Mouse (Mus musculus): ENCODE data around the gene Skp2.

Gene Skp2

DNA sequence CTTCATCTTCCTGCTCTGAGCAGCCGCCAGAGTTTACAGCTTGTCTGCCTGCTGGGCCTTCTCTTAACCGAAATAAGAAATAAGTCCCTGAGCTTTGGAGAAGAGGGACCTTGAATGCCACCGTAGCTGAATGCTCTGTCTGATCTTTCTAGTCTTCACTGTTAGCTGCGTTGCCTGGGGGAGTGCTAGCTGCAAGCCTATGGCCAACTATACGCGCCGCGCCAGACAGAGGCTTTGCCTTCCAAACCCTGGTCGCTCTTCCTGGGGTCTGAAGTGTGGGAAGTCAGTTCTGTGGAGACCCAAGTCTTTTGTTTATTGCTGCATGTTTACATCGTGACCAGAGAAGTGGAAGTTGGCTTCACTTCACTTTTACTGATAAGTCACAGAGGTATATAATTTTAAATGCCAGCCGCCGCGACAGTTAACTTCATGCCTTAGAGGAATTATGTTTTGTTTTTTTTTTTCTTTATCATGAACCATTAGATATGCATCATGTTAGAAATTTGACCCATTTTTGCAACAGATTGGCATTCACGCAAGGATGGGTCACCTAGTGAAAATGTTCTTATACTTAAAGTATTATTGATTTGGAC lies 79.5 kb downstream of the Skp2 start:
- no peak for DNase-seq (ENCODE audit: extremely low spot score)

DNA sequence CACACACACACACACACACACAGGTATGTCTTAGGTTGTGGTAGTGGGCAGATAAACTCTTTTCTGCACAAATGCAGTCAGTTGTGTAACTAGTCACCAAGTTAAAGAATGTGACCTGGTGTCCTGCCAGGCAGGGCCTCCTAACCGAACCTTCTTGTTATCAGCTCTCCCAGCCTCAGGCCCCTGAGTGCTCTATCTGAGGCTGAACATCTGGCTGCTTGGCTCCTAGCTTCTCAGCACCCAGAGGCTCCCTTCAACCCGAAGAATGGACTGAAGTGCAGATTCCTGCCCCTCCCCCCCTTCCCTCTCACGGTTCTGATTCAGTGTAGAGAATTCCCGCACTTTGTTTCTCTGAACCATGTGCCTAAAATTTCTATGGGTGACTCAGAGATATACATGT lies 80.6 kb downstream of the Skp2 start:
- DNase-seq (ENCODE audit: extremely low spot score), result no peak

DNA sequence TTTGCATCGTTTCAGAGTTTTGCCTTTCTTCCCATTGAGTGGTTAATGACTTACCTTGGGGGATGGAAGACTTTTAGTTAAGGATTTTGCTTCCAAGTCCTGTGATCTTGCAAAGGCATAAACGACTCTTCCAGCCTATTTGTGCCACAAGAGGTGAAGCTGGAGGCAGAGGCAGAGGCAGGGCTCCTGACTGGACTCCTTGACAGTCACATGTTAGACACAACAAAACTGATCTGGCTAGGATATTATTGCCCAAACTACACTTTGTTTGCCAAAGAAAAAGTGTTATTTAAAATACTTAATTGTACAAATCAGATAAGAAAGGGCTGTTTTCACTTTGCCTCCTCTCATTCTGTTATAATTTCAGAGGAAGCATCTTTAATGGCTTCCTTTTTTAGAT lies 81.1 kb downstream of the Skp2 start:
- DNase-seq (ENCODE audit: extremely low spot score), result no peak

DNA sequence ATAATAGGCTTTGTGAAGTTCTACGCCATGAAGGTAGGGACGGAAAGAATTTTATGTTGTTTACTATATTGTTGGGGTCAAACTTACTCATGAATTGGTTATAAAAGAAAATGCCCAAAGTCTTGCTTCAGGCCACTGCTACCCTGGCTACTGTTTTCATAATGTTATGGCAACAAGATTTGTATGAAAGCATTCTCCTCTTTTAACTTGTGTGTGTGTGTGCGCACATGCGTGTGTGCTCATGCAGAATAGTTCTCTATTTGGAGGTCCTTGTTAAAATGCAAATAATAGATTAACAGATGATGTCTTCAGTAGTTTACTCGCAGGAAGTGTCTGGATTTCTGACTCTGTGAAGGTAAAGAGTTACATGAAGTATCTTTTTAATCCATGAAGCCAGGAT lies 81.5 kb downstream of the Skp2 start:
- DNase-seq (ENCODE audit: extremely low spot score), result no peak

DNA sequence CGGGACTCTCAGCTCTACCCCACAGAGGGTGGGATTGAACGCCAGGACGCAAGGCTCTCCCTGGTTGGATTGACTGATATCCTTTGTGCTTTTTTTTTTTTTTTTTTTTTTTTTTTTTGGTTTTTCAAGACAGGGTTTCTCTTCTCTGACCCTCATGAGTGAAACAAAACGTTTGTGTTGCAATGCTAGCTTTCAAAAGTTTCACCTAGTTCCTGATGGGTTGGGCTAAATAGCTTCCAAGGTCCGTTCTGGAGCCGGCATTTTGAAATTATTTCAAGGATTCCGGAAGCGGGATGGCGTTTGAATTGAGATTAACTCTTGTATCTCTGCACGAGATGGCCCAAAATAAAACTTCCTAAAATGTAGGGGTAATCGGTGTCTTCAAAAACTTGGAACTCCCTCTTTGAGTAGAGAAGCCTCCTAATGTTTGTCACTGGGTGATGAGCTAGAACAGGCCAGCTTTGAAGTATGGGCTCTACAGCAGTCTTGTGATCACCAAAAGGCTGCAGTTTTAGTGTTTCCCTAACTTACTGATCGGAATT lies 82.1 kb downstream of the Skp2 start:
- no peak for DNase-seq (ENCODE audit: extremely low spot score)

DNA sequence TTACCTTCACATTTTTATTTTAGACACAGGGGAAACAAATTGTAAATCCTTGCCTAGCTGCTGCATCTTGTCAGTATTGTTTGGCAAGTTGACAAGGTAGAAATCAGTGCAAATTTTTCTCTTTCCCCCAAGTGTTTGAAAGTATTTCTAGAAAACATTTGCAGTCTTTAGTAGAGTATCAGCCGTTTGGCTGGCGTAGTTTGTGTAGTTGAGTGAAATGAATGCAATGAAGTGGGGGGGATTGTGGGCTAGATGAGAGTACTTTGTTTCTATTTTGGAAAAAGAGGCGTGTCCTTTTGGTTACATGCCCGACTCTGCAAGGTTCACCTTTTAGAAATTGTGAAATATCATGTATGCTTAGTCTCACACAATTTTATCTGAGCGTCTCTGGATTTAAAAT lies 82.6 kb downstream of the Skp2 start:
- DNase-seq (ENCODE audit: extremely low spot score), result no peak

DNA sequence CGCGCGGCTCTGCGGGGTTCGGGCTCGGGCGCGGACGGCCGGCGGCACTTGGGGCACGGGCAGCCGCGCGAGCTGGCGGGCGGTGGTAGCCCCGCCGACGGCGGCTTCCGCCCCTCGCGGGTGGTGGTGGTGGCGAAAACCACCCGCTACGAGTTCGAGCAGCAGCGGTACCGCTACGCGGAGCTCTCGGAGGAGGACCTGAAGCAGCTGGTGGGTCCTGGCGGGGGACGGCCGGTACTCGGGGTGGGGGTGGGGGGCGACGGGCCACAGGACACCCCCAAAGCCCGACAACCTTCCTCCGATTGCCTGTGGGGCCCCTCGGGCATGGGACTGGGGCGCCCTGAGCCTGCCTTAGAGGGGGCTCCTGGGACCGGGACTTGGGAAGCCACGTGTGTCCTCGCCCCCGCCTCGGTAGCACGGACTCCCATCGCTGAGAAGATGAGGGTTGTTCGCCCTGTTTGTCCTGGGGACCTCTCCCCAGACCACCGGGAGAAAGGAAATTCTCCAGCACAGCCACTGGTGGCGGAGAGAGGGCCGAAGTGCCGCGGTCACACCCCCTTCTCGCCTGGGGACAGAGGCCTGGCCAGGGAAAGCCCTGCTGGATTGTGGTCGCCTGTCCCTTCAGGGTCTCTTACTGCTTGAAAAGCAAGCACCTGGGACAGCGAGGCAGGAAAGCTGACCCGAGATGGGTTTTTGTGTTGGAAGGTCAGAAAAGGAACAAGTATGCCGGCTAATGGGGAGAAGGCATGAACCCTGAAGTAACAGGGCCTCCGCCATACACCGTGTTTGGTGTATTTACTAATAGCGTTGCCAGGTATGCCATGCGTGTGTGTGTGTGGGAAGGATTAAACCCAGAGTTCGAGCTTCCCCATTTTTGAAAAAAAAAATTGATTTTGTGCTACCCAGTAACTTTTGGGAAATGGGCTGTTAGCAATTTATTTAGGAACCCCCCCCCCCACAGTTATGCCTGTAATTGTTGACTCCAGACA lies 83.4 kb downstream of the Skp2 start:
- DNase-seq (ENCODE audit: extremely low spot score), result peak; percentile 74

DNA sequence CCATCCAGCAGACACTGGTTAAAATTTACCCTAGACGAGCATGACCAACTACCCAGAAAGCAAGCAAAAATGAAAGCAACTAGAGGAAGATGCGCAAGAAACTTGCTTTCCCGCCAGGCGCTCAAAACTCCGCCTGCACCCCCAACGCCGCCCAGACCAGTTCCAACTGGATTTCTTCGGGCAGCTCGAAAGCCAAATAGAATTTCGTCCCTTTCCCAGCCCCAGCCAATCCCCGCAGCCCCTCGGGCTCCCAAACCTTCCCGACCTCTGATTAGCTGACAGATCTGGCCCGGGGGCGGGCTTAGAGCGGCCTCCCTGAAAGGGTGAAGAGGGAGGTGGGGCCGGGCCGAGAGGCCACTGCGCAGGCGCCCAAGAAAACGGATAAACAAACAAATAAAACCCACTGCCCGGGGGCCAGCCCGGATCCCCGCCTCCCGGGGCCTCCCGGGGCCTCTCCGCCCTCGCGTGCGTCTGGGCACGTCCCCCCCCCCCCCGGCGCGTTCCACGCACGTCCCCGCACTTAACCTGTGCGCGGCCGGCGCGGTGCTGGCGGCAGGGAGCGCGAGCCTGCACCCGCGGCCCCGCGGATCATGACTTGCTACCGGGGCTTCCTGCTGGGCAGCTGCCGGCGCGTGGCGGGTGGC lies 84.2 kb downstream of the Skp2 start, which contains the start of gene Nadk2:
Gene Nadk2, plus strand, starts transcription at position 349 of the 644 bp plus-strand sequence.
- peak; percentile 99 for DNase-seq (ENCODE audit: extremely low spot score)

DNA sequence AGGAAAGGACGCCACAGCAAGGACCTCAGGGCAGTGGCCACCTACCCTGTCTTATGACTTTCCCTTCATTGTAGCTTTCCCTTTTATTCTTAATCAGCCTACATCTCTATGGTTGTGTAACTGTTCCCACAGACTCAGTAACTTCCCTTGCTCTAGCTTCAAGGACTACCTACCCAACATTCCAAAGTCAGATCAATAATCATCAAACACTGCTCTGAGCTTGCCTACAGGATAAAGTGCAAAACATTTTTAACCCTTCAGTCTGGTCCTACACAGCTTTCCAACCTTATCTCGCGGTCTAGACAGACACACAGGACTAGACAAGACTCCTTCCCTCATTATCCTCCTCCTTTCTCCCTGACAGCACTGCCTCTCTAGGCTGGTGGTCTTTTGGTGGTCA lies 84.9 kb downstream of the Skp2 start:
- DNase-seq (ENCODE audit: extremely low spot score), result no peak

DNA sequence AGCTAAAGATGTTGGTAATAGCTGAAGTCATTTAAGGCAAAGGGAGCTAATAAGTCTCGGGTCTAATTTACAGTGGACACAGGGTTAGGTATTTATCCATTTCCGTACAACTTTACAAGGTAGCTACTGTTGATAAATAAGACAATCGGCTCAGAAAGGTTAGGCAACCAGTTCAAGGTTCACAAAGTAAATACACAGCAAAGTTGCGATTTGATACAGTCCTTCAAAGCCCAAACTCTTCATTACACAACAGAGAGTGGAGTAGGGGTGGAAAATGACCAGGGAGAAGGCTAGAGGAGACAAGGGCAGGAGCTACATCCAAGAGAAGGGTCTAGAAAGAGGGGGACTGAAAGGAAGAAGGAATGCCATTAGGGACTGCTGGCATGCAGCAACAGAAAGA lies 86.3 kb downstream of the Skp2 start:
- DNase-seq (ENCODE audit: extremely low spot score), result no peak
